Mouse (Mus musculus) embryonic facial prominence, embryonic 15.5 days (tissue): ENCODE data around the gene Amigo2. TPM values are rescaled to one million over a fixed set of nuclear protein-coding genes. Genes with fewer than 3 reads are reported as not detected.

Source experiments
- ATAC-seq: fragments of 200-750 bp; cut with Nextera tagmentation; 2 replicates; pipeline ENCODE4 v1.8.0; 2017; ENCODE audit warnings: low read depth, moderate TSS enrichment; ENCODE audit not compliant: insufficient number of reproducible peaks, low FRiP score, low TSS enrichment
- H3K27ac ChIP-seq: fragments of 300-500 bp; sonication (generic); replicated peaks from 2 replicates; pipeline ENCODE4 v1.5.1; 2015; ENCODE audit warnings: mild to moderate bottlenecking, inconsistent platforms
- H3K27me3 ChIP-seq: fragments of 300-500 bp; sonication (generic); 2 replicates; pipeline ENCODE4 v1.6.1; 2015; ENCODE audit warnings: inconsistent platforms
- H3K36me3 ChIP-seq: fragments of 300-500 bp; sonication (generic); 2 replicates; pipeline ENCODE4 v1.6.1; 2015; ENCODE audit warnings: mild to moderate bottlenecking, inconsistent platforms
- H3K4me1 ChIP-seq: fragments of 300-500 bp; sonication (generic); 2 replicates; pipeline ENCODE4 v1.6.1; 2015; ENCODE audit warnings: inconsistent platforms
- H3K4me2 ChIP-seq: fragments of 300-500 bp; sonication (generic); replicated peaks from 2 replicates; pipeline ENCODE4 v1.6.1; 2015; ENCODE audit warnings: mild to moderate bottlenecking, inconsistent platforms
- H3K4me3 ChIP-seq: fragments of 300-500 bp; sonication (generic); replicated peaks from 2 replicates; pipeline ENCODE4 v1.5.1; 2015; ENCODE audit warnings: mild to moderate bottlenecking, inconsistent platforms
- H3K9ac ChIP-seq: fragments of 300-500 bp; sonication (generic); 2 replicates; pipeline ENCODE4 v1.6.1; 2015; ENCODE audit warnings: inconsistent platforms
- H3K9me3 ChIP-seq: fragments of 300-500 bp; sonication (generic); replicated peaks from 2 replicates; pipeline ENCODE4 v1.6.1; 2016; ENCODE audit warnings: inconsistent platforms
- WGBS: fragments of 180-500 bp; shearing (Covaris S2); methylation state at CpG from one replicate; pipeline ENCODE4 v1.1.7; 2015; 5-methylcytosine and 5-hydroxymethylcytosine counted together
- polyA plus RNA-seq: library from polyadenylated mRNA; unstranded; fragments of >200 nt; fragmentation: Nextera tagmentation; extraction: Ambion mirVana; gene quantifications from 2 replicates; pipeline ENCODE4 v1.2.1, GENCODE M21; 2015

The Amigo2 gene
- polyA plus RNA-seq, 1 experiment from 2014 or later = 4.7 TPM

DNA sequence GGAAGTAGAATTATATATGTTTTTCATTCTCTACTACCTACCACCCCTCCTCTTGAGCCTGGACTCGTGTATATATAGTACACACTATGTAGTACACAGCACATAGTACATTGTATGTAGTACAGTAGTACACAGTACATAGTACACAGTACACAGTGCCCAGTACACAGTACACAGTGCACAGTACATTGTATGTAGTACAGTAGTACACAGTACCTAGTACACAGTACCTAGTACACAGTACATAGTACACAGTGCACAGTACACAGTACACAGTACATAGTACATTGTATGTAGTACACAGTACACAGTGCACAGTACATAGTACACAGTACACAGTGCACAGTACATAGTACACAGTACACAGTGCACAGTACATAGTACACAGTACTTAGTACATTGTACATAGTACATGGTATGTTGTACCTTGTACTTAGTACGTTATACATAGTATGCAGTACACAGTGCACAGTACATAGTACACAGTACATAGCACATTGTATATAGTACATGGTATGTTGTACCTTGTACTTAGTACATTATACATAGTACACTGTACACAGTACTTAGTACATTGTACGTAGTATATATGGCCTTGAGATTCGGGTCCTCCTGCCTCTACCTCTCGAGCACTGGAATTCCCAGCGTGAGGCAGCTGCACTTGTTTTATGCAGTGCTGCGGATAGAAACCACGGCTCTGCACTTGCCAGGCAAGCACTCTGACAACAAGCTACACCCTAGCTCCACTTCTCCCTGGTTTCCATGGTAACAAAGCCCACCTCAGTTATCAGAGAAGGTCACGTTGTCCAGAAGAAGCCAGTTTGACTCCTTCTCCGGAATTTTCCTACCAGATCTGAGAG is 34.9 kb upstream of the Amigo2 start:
- Histone ChIP-seq H3K27me3 (no peaks in the 10 kb centered on the region), H3K4me1 (no peaks in the 10 kb centered on the region), H3K9me3 (no peaks in the 10 kb centered on the region), H3K36me3 (no peaks in the 10 kb centered on the region), H3K27ac (no peak overlapping the region), H3K4me2 (no peak overlapping the region), H3K9ac (no peak overlapping the region), H3K4me3 (no peak overlapping the region)
- ATAC-seq = no peak
- whole genome bisulfite sequencing = 71% methylated on average over 10 of the region's 10 CpGs

DNA sequence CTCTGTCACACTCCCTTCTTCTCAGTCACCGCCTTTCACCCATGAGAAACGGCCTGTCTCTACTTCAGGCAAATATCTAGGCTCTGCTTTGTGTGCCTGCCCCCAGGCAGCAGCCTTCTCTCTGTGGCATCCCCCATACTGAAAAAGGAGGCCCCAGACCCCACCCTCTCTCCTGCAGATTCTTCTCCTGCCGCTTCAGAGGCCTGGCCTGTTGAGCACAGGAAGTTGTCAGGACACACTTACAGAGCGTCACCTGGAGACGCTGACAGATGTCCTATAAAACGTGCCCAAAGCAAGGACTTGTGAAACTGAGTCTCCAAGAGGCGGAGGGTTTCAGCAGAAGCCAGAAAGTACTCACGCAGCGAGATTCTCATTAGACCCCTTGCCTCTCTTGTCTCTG is 33.7 kb upstream of the Amigo2 start:
- Histone ChIP-seq H3K4me2 (no peak overlapping the region), H3K4me3 (no peak overlapping the region), H3K9me3 (no peaks in the 10 kb centered on the region), H3K27ac (no peak overlapping the region), H3K9ac (no peak overlapping the region), H3K36me3 (no peaks in the 10 kb centered on the region), H3K27me3 (no peaks in the 10 kb centered on the region), H3K4me1 (no peaks in the 10 kb centered on the region)
- ATAC-seq = no peak
- WGBS = 49% methylated on average over 9 of the region's 9 CpGs

DNA sequence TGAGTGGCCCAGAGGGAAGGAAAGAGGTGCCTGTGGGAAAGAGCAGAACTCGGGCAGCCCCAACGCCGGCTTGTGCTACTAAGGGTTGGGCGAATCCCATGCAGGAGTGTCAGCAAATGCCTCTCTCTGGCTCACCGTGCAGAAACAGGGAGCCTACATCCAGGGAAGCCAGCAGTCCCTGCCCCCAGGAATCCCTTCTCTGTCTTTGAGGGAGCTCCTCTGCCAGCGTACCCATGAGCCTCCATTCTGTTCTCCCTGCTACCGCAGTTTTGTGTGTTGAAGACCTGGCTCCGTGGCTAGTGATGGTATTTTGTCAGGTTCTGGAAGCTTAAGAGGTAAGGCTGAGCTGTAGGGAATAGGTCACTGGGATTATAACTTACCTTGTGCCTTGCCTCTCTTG is 33.0 kb upstream of the Amigo2 start:
- 81% methylated on average over 8 of the region's 8 CpGs for WGBS
- Histone ChIP-seq H3K9me3 (no peaks in the 10 kb centered on the region), H3K9ac (no peak overlapping the region), H3K27ac (no peak overlapping the region), H3K36me3 (no peaks in the 10 kb centered on the region), H3K4me3 (no peak overlapping the region), H3K4me2 (no peak overlapping the region), H3K4me1 (no peaks in the 10 kb centered on the region), H3K27me3 (no peaks in the 10 kb centered on the region)
- ATAC-seq = no peak

DNA sequence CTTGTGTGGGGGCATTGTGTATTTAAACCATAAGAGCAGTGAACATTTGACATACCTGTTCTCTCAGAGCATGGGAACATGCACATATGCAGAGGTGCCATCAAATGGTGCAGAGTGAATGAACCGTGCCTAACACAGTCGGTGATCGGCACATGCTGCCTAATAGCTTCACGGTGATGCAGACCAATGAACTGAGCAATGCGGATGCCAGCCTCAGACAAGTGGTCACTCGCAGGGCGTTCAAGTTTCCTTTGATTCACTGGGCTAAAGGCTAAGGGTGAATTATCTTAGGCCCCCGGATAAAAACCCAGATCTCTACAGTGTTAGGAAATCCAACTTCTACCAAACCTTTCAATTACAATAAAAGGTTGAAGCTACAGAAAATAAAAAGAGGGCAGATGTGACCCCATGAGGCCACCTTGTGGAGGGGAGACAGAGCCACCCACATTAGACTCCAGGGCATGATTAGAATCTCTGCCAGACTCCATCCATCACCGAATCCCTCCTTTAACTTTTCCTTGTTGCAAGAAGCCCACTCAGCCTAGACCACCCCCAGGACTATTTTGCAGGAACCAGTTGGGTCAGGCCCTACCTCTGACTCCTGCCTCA is 31.4 kb upstream of the Amigo2 start:
- WGBS = 83% methylated on average over 9 of the region's 9 CpGs
- ATAC-seq = no peak
- Histone ChIP-seq H3K4me3 (no peak overlapping the region), H3K27ac (no peak overlapping the region), H3K36me3 (no peaks in the 10 kb centered on the region), H3K9me3 (no peaks in the 10 kb centered on the region), H3K4me2 (no peak overlapping the region), H3K27me3 (no peaks in the 10 kb centered on the region), H3K4me1 (no peaks in the 10 kb centered on the region), H3K9ac (no peak overlapping the region)

DNA sequence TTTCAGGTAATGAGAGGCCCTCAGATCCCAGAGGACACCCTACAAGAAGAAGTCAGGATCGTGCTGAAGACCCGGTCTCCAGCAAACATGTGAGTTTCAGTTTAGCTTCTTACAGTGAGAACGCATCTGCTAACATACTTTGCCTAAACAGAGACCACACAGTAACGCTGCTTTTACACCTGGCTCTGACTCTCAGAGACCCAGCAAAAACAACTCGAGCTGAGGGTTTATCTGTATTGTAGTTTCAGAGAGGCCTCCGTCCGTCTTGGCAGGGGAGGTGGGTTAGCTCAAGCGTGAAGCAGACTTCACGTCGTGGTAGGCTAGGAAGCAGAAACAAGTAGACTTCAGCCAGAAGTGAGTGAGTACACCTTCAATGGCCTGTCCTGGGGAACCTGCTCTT is 30.2 kb upstream of the Amigo2 start:
- H3K4me3 ChIP-seq = no peak overlapping the region
- H3K36me3 ChIP-seq = no peaks in the 10 kb centered on the region
- no peak overlapping the region for H3K9ac ChIP-seq
- H3K27me3 ChIP-seq = no peaks in the 10 kb centered on the region
- H3K27ac ChIP-seq = no peak overlapping the region
- no peaks in the 10 kb centered on the region for H3K9me3 ChIP-seq
- no peaks in the 10 kb centered on the region for H3K4me1 ChIP-seq
- ATAC-seq = no peak
- WGBS = 67% methylated on average over 10 of the region's 10 CpGs
- no peak overlapping the region for H3K4me2 ChIP-seq

DNA sequence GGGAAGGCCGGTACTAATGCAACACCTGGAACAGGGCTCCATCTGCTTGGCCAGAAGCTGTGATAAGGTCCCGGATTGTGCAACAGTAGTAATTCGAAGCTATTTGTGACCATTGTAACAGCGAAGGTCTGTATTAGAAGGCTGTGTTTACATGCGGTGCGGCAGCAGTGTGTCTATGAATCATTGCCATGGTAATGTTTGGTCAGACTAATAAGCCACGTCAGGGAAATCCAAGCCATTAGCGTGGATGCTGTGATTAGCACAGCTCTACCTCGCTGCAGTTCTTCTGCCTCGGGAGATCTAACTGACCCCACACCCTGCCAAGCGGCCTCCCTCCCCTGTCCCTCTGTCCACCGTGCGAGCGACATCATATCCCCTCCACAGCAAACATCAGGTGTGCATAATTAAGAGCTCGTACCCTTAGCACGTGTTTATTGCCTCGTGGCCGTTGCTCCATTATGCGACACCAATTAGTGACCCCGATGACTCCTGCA is 29.6 kb upstream of the Amigo2 start:
- Histone ChIP-seq H3K27ac (no peak overlapping the region), H3K9me3 (no peaks in the 10 kb centered on the region), H3K9ac (no peak overlapping the region), H3K36me3 (no peaks in the 10 kb centered on the region), H3K27me3 (no peaks in the 10 kb centered on the region), H3K4me2 (no peak overlapping the region), H3K4me3 (no peak overlapping the region), H3K4me1 (no peaks in the 10 kb centered on the region)
- ATAC-seq = no peak; the same call in 1 of the 2 replicates
- WGBS = 45% methylated on average over 20 of the region's 20 CpGs

DNA sequence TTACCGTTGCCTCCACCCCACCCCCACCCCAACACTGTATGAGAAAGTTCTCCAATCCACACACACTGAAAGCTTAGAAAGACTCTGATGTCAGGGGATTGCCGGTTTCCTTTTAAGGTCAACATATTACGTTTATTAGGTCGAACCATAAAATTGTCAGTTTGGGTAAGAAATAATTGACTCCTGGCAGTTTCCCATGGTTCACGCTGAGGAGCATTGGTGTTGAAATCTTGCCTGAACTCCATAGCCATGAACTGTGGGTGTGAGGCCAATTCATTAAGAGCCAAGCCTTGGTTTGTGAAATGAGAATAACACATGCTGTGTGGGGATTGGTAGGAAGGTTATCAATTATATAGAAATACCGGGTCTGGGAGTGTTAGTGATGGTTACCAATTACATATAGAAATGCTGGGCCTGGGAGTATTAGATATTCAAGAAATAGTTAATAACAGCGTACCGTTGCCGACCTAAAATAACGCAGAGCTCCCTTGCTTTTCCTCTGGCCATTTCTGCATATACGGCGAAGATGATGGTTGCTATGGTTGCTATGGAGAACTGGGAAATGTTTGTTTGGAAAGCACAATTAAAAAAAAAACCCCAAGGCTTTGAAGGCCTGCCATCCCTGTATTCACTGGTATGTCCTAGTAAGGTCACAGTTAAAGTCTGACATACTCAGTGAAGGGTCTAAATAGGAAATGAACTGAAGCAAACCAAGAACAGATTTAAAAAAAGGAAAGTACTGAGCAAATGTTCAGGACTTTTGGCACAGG is 28.7 kb upstream of the Amigo2 start:
- Histone ChIP-seq H3K9ac (no peak overlapping the region), H3K36me3 (no peaks in the 10 kb centered on the region), H3K27ac (no peak overlapping the region), H3K9me3 (no peaks in the 10 kb centered on the region), H3K4me2 (no peak overlapping the region), H3K4me1 (no peaks in the 10 kb centered on the region), H3K27me3 (no peaks in the 10 kb centered on the region), H3K4me3 (no peak overlapping the region)
- ATAC-seq = no peak
- WGBS = 85% methylated on average over 12 of the region's 12 CpGs

DNA sequence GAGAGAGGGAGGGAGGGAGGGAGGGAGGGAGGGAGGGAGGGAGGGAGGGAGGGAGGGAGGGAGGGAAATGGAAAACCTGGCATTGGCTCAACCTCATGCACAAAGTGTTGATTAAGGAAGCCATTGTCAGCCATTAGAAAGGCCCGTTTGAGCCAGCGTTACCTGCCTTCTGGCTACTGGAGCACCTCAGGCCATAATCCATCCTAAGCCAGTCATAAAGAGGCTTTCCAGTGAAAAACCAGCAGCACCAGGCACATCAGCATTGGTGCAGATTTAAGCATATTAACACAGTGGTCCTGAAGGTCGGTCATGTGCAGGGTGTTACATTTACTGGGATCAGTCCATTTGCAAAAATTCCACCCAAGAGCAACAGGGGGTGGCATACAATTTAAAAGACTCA is 25.7 kb upstream of the Amigo2 start:
- H3K9me3 ChIP-seq = no peaks in the 10 kb centered on the region
- H3K4me1 ChIP-seq = no peaks in the 10 kb centered on the region
- ATAC-seq = no peak
- no peak overlapping the region for H3K27ac ChIP-seq
- WGBS = 76% methylated on average over 3 of the region's 3 CpGs
- H3K9ac ChIP-seq = no peak overlapping the region
- no peak overlapping the region for H3K4me2 ChIP-seq
- no peaks in the 10 kb centered on the region for H3K36me3 ChIP-seq
- H3K27me3 ChIP-seq = no peaks in the 10 kb centered on the region
- no peak overlapping the region for H3K4me3 ChIP-seq

DNA sequence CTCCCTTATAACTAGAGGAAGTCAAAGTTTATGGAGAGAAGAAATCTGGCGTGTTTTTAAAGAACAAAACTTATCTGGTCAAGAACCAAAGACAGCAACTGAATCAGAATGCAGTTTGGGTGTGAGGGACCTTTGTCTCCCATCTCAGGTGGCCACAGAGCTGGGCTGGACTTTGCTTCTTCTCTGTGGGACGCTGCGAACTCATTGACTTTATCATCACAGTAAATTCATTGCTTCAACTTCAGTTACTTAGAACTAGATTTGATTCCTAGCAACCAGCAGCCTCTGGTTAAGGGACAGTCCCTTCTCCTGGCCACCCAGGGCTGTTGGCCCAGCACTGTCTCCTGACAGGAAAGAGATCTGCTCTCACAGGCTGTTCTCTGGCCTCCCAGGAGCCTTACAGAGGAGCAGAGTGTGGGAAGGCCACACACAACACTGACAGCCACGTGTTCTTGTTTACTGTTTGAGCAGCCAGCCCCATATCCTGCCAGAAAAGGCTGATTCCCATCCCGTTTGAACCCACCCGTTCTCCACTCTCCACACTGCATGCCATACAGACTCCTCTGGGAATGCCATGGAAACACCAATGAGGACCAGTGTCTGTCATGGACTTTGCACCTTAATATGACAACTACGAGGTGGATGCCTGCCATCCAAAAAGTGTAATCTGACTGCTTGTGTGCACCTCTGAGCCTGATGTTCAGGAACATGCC is 25.1 kb upstream of the Amigo2 start:
- ATAC-seq = no peak
- Histone ChIP-seq H3K4me3 (no peak overlapping the region), H3K9me3 (no peaks in the 10 kb centered on the region), H3K4me1 (no peaks in the 10 kb centered on the region), H3K36me3 (no peaks in the 10 kb centered on the region), H3K4me2 (no peak overlapping the region), H3K27me3 (no peaks in the 10 kb centered on the region), H3K9ac (no peak overlapping the region), H3K27ac (no peak overlapping the region)
- WGBS = 44% methylated on average over 7 of the region's 7 CpGs

DNA sequence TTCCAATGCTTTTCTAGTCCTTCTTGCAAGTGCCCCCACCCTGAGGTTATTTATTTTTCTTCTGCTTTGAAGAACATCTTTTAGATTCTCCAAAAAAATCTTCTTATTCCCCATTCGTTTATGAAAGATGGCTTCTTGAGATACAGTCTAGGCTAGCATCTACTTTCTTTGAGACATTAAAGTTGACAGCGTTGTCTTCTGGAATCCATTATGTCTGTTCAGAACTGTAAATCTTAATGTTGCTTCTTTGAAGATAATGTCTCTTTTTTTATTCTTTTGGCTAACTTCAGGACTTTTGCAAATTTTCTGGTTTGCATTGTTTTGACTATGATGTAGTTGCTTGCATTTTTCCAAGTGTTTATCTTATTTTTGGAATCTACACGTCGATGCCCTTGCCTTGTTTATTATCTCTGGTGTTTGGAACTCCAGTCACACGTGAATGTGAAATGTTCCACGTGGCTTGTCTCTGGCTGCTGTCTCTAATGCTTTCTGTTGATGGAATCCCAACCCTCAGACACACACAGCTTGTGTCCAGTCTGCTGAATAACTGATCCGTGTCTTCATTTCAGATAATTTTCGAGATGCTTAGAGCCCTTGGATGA is 20.1 kb upstream of the Amigo2 start:
- Histone ChIP-seq H3K4me3 (no peak overlapping the region), H3K9me3 (no peaks in the 10 kb centered on the region), H3K27ac (no peak overlapping the region), H3K4me2 (no peak overlapping the region), H3K36me3 (no peaks in the 10 kb centered on the region), H3K9ac (no peak overlapping the region), H3K27me3 (no peaks in the 10 kb centered on the region), H3K4me1 (no peaks in the 10 kb centered on the region)
- ATAC-seq = no peak
- WGBS = 54% methylated on average over 8 of the region's 8 CpGs
